Mouse (Mus musculus) adipocyte (in vitro differentiated cells): ENCODE data around the gene Hist1h4c.
"Not testable (repeated sequence)": the region's sequence is repeated elsewhere in the genome, so short reads cannot be mapped to it uniquely, and the experiment has no call there.

ENCODE experiments used
- DNase-seq: peaks from one replicate; pipeline ENCODE4 v3.0.0-alpha.2; 2016; ENCODE audit warnings: low spot score

Hist1h4c gene

DNA sequence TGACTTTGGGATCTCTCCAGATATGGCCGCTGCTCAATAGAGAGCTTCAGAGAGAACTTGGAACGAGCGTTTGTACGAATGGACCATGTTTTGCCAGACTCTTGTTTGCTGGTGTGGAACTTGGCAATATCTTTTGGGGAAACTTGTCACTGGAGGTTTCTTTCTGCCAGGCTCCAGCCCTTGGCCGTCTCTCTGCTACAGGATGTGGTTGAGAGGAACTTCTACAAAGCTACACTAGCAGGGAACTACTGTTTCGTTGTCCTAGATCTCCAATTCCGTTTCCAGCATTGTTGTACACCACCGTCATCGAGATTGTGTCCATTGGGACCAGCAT lies 30.9 kb upstream of the Hist1h4c start:
- DNase-seq = no peak

DNA sequence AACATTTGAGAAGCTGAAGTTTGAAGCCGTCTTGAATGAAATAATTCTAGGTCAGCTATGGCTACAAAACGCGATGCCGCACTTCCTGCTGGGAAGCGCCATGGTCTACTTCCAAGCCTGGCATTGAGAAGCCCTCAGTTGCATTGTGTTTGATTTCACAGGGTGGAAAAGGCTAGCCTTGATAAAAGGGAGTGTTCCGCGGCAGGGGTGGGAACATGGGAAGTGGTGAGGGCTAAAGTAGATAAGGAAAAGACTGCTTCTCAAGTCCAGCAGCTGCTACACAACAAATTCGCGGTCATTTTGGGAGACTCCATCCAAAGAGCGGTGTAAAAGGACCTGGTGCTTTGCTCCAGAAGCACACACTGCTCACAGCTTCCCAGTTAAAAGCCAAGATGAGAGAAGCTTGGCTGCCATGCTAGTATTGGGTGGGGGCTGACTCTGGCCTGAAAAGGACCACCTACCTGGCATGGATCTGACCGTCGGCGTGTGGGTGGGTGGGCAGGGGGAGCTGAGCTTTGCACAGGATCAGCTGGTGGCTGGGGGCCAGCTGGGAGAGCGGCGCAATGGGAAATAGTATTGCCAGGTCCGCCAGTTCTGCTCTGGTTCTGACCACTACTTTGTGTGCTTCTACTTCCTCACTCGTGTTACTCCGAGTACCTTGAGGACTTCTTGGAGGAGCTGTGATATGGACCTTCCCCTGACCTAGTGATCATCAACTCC lies 30.4 kb upstream of the Hist1h4c start:
- no peak for DNase-seq

- DNase-seq = no peak
These were observed 27.0 kb upstream of the Hist1h4c start for GRCm38 (mm10) chr13:23725213-23725612.

DNA sequence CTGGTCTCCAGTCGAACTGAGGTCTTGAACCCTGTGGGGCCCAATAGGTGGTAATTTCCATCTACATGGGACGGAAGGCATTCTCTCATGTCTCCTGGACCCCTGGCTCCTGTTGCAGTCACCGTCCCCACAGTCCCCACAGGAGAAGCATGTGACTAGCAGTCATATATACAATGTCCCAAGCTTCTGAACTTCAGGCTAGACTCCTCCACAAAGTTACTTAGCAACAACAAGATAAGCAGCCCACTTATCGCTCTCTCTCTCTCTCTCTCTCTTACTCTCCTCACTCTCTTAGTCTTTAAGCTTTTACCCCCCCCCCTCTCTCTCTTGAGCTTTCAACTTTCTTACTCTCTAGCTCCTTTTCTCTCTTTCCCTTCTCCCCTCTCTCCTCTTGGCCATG lies 26.0 kb upstream of the Hist1h4c start:
- DNase-seq = no peak

- not testable (repeated sequence) for DNase-seq
These were observed 19.5 kb upstream of the Hist1h4c start for GRCm38 (mm10) chr13:23717593-23718245.

DNA sequence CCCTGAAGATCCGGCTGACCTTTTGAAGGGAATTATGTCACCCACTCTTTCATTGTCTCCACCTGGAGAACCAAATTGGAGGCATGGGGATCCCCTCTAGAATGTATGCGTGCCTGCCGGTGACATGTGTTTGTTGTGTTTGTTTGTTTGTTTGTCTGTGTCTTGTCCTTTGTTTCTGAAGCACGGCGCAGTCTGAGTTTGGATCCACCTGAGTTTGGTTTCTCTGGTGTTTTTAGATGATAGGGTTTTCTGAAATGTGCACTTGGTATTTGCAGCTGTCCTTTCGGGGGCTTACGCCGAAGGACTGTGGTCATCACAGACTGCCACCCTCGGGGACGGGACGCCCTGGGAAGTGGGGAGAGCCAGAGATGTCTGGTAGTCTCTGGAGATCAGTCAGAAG lies 18.9 kb upstream of the Hist1h4c start:
- DNase-seq = no peak

GRCm38 (mm10) chr13:23716261-23717042 lies 18.2 kb upstream of the Hist1h4c start:
- no peak for DNase-seq

- no peak for DNase-seq
These were observed 12.3 kb upstream of the Hist1h4c start, which contains the start of gene Hfe for GRCm38 (mm10) chr13:23710374-23711089. TSS of gene Hfe (minus strand) at chr13:23710854.

DNA sequence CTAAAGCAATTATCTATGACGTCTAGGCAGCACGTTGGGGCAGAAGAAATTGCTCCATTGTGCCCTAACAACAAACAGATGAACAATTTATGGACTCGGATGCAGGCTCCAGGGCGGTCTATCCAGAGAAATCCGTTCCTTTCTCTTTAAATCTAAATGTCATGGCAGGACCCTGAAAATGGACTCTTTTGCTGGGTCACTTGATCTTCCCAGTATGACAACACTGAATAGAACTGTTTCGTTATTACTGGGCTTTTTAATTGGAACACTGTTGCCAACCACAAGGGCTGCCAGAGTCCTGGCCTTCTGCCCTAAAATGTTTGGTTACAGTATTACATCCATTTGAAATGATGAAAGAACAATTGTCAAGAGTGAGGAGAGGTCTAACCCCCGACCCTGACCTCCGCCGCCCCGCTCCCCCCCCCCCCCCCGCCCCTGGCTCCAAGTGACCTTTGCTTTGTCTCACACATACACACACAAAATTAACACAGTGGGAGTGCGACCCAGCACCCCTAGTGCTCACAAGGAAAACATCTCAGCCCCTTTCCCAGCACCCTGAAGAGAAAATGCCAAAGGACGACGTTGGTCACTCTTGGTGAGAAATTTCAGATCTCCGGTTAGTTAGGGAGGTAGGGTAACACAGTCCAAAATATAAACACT lies 11.6 kb upstream of the Hist1h4c start:
- DNase-seq = peak; percentile 57

- no peak for DNase-seq
These were observed 10.4 kb upstream of the Hist1h4c start for GRCm38 (mm10) chr13:23708654-23709053.

GRCm38 (mm10) chr13:23708041-23708440 lies 9.8 kb upstream of the Hist1h4c start:
- DNase-seq = no peak

DNA sequence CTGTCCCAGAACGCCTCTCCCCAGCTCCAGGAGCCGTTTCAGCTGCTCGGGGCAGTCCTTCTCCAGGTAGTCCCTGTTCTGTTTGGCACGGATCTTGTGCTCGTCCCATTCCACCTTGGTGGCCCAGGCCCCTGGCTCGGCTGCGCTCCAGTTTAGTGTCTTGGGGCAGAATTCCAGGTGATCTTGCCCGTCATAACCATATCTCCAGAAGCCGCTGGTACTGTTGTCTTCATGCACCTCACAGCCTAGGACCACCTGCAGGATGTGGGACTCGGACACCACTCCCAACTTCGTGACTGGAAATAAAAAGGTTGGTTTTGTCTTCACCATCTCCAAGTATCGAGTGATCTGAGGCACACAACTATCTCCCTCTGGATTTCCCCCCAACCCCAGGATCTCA lies 8.5 kb upstream of the Hist1h4c start:
- DNase-seq = no peak

- no peak for DNase-seq
These were observed 7.6 kb upstream of the Hist1h4c start for GRCm38 (mm10) chr13:23705751-23706356.

- not testable (repeated sequence) for DNase-seq
These were observed 4.5 kb upstream of the Hist1h4c start for GRCm38 (mm10) chr13:23702801-23703200.

- no peak for DNase-seq
These were observed 4.0 kb upstream of the Hist1h4c start for GRCm38 (mm10) chr13:23702220-23702619.

GRCm38 (mm10) chr13:23700786-23701520 lies 2.7 kb upstream of the Hist1h4c start:
- peak; percentile 86 for DNase-seq

DNA sequence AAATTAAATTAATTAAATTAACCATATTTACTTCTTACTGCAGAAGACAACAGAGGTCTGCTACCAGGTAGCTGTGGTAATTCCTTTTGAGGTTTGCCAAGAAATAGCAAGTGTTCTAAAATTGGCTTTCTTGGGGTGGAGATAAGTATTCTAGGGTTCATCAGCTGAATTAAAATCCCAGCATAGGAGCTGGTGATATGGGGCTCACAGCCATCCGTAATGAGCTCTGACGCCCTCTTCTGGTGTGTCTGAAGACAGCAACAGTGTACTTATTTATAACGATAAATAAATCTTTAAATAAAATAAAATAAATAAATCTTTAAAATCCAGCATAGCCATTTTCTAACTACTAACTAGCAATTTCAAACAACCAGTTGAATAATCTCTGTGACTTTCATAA lies 1.5 kb upstream of the Hist1h4c start:
- no peak for DNase-seq

DNA sequence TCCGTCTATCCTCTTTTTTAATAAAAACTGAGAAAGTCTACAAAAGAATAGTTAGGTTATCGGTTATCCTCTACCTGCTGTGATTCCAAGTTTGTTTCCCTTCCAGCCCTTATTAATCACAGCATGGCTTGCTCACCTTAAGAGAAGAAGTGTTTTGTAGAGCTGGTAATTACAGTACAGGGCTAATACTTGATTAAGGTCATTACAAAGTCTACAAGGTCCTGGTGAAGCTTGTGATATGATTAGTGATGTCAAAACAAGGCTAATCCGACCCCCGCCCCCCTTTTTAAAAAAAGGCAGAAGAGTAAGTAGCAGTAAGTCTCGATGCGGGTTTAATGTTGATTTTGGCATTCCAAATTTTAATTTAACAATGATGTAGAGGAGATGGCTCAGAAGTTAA lies 742 bp upstream of the Hist1h4c start:
- no peak for DNase-seq

- peak; percentile 86 for DNase-seq
These were observed 559 bp downstream of the Hist1h4c start for GRCm38 (mm10) chr13:23697491-23698299.

- no peak for DNase-seq
These were observed 2.2 kb downstream of the Hist1h4c start for GRCm38 (mm10) chr13:23696061-23696474.
